Mouse (Mus musculus): ENCODE measurements around the gene Spats1. TPM values are rescaled to one million over a fixed set of nuclear protein-coding genes. Genes with fewer than 3 reads are reported as not detected.
A peak's percentile ranks its signal among the peaks of the same experiment; 100 is the strongest.

Spats1 gene
- total RNA-seq (2021): 1 to 10 TPM; 2.9 to 3.5 TPM
- long read RNA-seq, partial matches to known transcripts: 1 of 2 reads
- long read RNA-seq, other reads (novel, unspliced or antisense): 0 of 2 reads

DNA sequence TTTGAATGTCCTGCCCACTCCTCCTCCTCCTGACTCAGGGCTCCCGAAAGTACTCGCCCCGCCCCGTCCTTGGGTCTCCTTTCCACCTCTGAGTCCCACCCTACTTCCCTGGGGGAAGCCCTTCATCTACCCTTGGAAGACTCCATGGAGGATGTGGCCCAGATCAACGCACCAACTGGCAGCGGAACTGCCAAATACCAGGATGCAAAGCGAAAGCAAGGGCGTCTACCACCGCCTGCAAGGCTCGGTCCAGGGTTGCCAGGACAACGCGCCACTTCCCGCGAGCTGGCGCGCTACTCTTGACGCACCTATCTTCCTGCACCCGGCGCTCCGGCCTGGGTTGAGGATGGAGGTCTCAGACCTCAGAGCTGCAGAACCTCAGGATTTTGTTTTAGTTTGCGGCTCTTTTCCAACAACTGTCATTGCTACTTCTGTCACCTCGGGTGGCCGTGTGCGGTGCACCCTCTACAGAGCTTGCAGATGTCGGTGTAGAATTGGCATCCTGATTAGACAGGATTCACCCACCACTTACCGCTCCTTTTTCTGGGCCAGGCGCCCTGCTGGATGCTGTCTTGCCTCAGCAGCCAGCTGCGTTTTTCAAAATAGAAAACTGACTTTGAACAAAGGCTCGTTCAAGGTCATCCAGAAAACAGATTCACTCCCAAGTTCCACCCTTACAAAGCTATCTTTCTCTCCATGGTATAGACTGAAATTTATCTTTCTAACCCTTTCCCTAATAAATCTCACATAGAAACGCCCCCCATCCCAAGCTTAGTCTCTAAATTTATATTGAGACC is at the start of gene Spats1:
Gene Spats1 (minus strand): TSS at position 747 of the 797 bp plus-strand sequence.
- DNase-seq (ENCODE audit: low spot score in 2 of 2): peak; percentile 81 to 85

DNA sequence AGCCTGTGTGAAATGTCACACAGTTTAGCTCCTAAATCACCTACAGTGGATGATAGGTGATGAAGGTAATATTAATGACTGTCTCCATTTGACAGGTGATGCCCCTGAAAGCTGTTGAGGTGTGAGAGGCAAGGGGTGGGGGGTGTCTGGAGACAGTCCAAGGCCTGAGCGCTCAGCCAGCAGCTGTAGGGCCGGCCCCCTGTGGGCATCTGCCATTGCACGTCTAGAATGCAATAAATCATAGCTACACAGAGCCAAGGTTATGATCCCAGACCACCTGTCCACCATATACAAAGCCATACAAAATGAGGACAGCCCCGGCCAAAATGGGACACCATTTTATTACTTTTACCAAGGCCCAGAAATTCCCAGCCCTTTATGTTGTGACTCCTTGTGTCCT is 49.7 kb upstream of the Spats1 start:
- no peak for DNase-seq (ENCODE audit: low spot score in 2 of 2)

DNA sequence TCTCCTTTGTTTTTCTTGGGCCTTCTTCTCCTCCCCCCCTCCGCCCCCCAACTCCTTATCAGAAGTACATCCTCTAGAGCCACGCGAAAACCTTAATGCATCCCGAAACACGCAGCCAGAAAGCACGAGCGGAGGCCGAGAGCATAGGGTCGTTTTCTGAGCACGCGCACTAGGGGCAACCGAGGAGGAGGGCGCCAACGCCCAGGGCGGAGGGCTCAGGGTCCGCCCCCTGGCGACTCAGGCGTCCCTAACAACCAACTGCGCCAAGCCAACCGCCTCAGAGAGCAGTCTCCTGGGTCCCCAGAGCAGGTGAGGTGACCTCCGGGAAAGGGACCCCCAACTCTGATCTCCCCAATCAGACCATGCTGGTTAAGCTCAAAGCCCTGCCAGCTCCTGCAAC is 48.0 kb upstream of the Spats1 start, which contains the start of gene Tcte1:
Gene Tcte1 (plus strand): TSS at position 172 of the 400 bp plus-strand sequence.
- peak in 1 of 2 experiments; percentile 47 for DNase-seq (ENCODE audit: low spot score in 2 of 2)

GRCm38 (mm10) chr17:45520136-45520535 is 44.9 kb upstream of the Spats1 start:
- DNase-seq (ENCODE audit: low spot score in 2 of 2): no peak

DNA sequence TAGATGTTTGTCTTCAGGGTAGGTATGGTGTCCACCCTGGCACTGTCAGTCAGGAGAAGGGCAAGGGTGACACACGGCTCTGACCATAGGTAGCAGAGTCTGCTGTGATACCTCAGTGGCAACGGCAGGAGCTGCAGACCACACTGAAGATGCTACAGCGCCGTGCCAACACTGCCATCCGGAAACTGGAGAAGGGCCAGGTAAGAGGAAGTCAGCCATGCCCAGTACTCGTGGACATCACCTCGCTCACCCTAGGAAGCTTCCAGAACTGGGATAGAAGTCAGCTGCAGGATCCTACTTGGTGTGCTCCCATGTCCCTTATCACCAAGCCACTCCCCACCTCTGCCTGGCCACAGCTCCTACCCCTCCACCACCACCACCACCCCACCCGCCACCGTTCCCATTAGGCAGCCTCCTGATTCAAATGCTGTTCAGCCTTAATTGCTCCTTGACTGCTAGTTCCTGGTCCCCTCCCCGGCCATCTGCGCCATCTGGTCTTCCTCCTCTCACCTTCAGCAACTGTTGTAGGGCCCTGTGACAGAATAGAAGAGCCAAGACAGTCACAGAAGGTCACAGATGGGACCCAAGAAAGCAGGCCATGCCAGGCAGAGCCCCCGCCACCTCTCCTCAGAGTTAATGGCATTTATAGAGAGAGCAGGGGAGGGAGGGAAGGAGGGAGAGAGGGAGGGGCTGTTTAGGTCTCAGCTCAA is 43.7 kb upstream of the Spats1 start:
- no peak for DNase-seq (ENCODE audit: low spot score in 2 of 2)

GRCm38 (mm10) chr17:45517549-45518215 is 42.5 kb upstream of the Spats1 start:
- no peak for DNase-seq (ENCODE audit: low spot score in 2 of 2)

GRCm38 (mm10) chr17:45517135-45517534 is 41.9 kb upstream of the Spats1 start:
- DNase-seq (ENCODE audit: low spot score in 2 of 2): no peak

- DNase-seq (ENCODE audit: low spot score in 2 of 2): peak; percentile 89 to 91
These were observed 41.3 kb upstream of the Spats1 start for GRCm38 (mm10) chr17:45516488-45516887.

- DNase-seq (ENCODE audit: low spot score in 2 of 2): no peak
These were observed 40.6 kb upstream of the Spats1 start for GRCm38 (mm10) chr17:45515806-45516205.

- DNase-seq (ENCODE audit: low spot score in 2 of 2): no peak
These were observed 40.0 kb upstream of the Spats1 start for GRCm38 (mm10) chr17:45515204-45515726.

- no peak for DNase-seq (ENCODE audit: low spot score in 2 of 2)
These were observed 36.5 kb upstream of the Spats1 start for GRCm38 (mm10) chr17:45511757-45512156.

DNA sequence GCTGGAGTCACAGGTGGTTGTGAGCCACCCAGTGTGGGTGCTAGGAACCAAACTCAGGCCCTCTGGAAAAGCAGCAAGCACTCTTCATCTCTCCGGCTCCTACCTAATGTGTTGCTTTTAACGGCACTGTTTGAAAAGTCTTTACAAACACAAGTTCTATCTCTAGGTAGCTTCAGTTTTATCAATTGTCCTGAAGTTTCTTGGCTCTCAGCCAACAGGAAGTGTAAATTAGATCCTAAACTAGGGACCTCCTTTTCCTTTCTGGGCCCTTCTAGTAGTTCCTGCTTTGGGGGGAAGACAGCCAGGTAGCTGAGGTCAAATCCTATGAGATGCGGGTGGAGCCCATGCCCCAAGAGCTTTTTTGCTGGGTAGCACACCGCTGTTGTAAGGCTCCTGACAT is 35.7 kb upstream of the Spats1 start:
- no peak for DNase-seq (ENCODE audit: low spot score in 2 of 2)

DNA sequence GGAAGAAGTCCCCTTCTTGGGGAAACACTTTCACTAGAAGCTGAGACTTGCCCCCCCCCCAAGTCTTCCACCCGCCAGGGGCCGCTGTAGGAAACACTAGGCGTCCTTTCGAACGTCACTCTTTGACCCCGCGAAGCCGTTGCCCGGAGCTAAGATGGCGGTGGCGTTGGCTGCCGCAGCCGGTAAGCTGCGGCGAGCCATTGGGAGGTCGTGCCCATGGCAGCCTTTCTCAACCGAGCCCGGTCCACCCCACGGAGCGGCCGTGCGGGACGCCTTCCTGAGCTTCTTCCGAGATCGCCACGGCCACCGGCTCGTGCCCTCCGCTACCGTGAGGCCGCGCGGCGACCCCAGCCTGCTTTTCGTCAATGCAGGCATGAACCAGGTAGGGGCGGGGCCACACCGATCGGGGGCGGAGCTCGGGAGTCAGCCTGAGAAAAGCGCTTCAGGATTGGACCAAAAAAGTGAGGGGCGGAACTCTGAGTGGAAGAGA is 31.5 kb upstream of the Spats1 start, which contains the start of gene Aars2:
Gene Aars2 (plus strand): TSS at position 142 of the 490 bp plus-strand sequence.
- DNase-seq (ENCODE audit: low spot score in 2 of 2): peak; percentile 96

DNA sequence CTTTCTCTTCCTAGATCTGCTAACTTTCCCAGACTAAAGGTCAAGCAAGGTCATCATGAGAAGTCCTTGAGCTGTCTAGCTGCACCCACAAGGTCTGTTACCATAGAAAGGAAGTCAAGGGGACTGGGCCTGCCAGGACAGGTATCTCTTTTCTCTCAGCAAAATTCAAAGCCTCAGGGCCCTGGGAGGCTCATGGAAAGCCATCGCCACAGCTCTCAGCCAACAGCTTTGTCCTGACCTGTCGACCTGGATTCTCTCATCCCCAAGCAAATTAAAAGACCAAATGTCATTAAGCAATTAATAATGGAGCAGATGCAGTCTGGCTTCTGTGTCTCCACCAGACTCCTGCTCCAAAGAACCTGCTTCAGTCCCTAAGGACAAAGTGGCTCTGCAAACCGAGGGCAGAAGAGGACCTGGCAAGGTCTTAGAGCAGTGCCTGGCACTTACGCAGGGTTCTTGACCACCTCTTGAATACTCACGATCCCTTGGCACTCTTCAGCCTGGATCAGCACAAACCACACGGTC is 30.8 kb upstream of the Spats1 start:
- no peak for DNase-seq (ENCODE audit: low spot score in 2 of 2)

DNA sequence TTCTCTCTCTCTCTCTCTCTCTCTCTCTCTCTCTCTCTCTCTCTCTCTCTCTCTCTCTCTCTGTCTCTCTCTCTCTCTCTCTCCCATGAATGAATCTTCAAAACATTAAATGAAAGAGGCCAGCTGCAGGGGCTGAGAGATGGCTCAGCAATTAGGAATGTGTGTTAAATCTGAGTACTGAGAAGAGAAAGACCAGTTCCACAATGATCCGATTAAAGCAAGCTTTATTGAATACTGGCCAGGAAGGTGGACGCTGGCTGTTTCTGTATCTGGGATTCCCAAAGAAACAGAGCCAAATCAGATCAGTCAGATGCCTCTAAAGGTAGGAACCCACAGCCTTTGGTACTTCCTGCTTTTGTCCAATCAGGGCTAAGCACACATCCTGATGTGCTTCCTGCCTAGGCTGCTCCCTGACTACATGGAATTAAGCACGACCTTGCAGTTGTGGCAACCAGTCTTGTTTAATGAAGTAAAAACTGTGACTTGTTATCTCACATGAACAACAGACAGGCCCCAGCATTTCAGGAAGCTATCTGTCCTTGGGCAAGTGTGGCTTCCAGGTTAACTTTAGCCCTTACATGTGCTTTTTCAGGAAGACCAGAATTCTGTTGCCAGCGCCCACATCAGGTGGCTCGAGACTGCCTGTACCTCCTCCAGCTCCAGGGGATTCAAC is 28.2 kb upstream of the Spats1 start:
- no peak for DNase-seq (ENCODE audit: low spot score in 2 of 2)

DNA sequence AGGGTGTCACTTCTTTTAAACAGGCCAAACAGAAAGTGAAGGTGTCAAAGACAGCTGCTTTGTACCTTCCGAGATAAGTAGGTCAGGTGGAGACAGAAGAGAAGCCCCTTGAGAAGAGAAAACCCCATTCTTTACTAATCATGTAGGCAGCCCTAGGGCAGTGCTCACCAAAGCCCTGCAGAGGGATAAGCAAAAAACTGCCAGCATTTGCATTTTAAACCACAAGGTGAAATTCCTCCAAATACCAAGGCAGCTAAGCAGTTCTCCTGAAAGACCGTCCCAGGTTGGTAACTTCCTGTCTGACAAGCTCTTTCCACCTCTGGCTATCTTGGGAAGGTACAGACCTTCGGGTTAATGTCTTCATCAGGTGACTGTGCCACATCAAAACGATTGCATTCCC is 27.1 kb upstream of the Spats1 start:
- no peak for DNase-seq (ENCODE audit: low spot score in 2 of 2)

DNA sequence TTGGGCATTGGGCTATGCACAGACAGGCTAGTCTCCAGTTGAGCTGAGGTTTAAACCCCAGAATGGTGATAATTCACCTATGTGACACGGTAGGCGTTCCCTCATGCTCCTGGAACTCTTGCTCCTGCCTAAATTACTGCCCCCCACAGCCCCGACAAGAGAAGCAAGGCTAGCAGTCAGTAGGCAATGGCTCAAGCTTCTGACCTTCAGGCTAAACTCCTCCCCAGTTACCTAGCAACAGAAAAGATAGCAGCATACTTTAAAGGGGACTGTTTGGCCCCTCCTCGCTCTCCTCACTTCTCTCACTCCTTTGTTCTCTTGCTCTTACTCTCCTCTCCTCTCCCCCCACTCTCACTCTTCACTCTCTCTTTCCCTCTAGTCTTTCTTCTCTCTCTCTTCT is 25.8 kb upstream of the Spats1 start:
- no peak for DNase-seq (ENCODE audit: low spot score in 2 of 2)

DNA sequence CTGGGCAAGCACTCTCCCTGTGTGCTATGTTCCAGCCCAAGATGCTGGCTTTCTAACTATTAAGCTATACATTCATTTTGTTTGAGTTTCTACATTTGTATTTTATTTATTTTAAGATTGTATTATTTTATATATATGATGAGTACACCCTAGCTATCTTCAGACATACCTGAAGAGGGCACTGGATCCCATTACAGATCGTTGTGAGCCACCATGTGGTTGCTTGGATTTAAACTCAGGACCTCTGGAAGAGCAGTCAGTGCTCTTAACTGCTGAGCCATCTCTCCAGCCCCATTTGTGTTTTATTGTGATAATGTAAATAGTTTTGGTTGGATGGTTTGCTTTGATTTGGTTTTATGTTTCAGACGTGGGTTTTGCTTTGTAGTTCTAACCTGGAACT is 24.3 kb upstream of the Spats1 start:
- no peak for DNase-seq (ENCODE audit: low spot score in 2 of 2)

DNA sequence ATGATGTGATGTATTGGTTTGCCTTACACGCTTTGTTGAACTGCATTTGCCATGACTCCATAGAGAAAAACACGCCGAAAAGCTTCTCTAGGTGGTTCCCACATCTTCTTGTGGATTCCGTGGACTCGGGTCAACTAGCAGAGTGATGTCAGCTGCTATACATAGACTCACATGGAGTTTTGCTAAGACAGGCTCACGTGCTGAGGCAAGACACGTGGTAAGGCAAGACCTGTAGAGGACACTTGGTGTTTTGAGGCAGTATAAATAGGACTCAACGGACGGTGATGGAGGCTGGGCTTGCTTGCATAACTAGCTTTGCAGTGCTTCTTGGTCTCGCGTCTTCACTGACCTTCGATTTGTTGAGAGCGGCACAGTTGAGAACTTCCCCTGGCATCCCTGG is 23.2 kb upstream of the Spats1 start:
- DNase-seq (ENCODE audit: low spot score in 2 of 2): no peak

DNA sequence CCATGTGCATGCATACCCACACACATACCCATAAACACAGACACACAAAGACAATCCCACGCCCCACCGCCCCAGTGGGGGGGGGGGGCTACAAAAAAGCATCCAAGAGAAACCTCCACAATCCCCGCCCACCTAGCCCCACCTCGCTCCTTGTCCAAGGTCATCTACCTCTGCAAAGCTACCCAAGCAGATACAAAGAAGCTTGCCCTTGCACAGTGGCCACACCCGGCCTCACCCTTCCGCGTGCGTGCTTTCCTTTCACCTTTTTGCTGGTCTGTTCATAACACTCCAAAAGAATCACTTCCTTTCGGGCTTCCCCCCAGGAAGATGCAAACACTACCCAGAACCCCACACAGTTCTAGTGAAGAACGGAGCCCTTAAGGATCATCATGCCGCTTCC is 20.2 kb upstream of the Spats1 start:
- no peak for DNase-seq (ENCODE audit: low spot score in 2 of 2)

Measured in layer of hippocampus, postnatal 10 days (tissue).